Mouse (Mus musculus): ENCODE measurements around the gene Nacc1.

DNA sequence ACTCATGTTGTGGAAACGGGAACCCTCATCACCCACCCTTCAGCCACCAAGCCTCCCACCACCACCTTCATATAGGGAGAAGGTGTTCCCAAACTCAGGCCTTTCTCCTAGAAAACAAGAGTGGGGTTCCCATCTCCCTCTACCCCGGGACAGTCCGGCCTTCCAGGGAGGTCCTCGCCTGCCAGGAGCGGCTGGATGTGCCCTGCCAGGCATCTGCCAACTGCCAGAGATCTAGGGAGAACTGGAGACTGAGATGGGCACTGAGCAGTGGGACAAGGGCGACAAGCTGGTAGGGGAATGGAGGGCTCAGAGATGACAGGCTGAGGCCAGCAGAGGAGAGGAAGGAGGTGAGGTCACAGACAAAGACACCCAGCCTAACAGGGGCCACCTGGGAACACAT, 46.3 kb upstream of the Nacc1 start:
- no peak for TF ChIP-seq CTCF (IDR thresholded peaks at IDR 0.05; ENCODE audit: low read depth, low read length)
- no peak for TF ChIP-seq POLR2A (IDR thresholded peaks at IDR 0.05; ENCODE audit: extremely low read depth, insufficient read depth, low read length)

All from liver, adult 2 months (tissue).